Mouse (Mus musculus): Measurements from ENCODE around the gene Slc16a1.
"Not testable (repeated sequence)": the region's sequence is repeated elsewhere in the genome, so short reads cannot be mapped to it uniquely, and the experiment has no call there.

GRCm38 (mm10) chr3:104670183-104671020 is 31.9 kb downstream of the Slc16a1 start:
- TF ChIP-seq CTCF, POLR2A (IDR thresholded peaks at IDR 0.05; ENCODE audit: insufficient read depth, low read depth, low read length): not testable (repeated sequence)

Data from olfactory bulb, adult 2 months (tissue).